Mouse (Mus musculus): ENCODE results near the gene 9330182L06Rik.

Gene 9330182L06Rik

GRCm38 (mm10) chr5:9265586-9266279, at the start of gene 9330182L06Rik:
Gene 9330182L06Rik, plus strand, starts transcription at chr5:9266118.
- peak in 1 of 2 experiments; percentile 8 for DNase-seq

GRCm38 (mm10) chr5:9227456-9228008, 38.4 kb upstream of the 9330182L06Rik start:
- DNase-seq, result no peak

GRCm38 (mm10) chr5:9264361-9264760, 1.6 kb upstream of the 9330182L06Rik start:
- no peak for DNase-seq

GRCm38 (mm10) chr5:9266280-9266923, 484 bp downstream of the 9330182L06Rik start:
- DNase-seq, result peak in 1 of 2 experiments; percentile 4

GRCm38 (mm10) chr5:9269666-9270065, 3.7 kb downstream of the 9330182L06Rik start:
- DNase-seq, result no peak

- no peak for DNase-seq
Measured at GRCm38 (mm10) chr5:9272976-9273375, 7.1 kb downstream of the 9330182L06Rik start.

- DNase-seq, result no peak
Measured at GRCm38 (mm10) chr5:9295777-9296549, 30.0 kb downstream of the 9330182L06Rik start.

- no peak for DNase-seq
Measured at GRCm38 (mm10) chr5:9296550-9296928, 30.6 kb downstream of the 9330182L06Rik start.

- no peak for DNase-seq
Measured at GRCm38 (mm10) chr5:9326863-9327262, 60.9 kb downstream of the 9330182L06Rik start.

GRCm38 (mm10) chr5:9327528-9327927, 61.6 kb downstream of the 9330182L06Rik start:
- no peak for DNase-seq

GRCm38 (mm10) chr5:9338756-9339510, 73.0 kb downstream of the 9330182L06Rik start:
- DNase-seq, result no peak

- no peak for DNase-seq
Measured at GRCm38 (mm10) chr5:9339511-9340173, 73.7 kb downstream of the 9330182L06Rik start.

GRCm38 (mm10) chr5:9344581-9344980, 78.7 kb downstream of the 9330182L06Rik start:
- no peak for DNase-seq

- DNase-seq, result no peak
Measured at GRCm38 (mm10) chr5:9345038-9345617, 79.2 kb downstream of the 9330182L06Rik start.

GRCm38 (mm10) chr5:9345625-9346024, 79.7 kb downstream of the 9330182L06Rik start:
- DNase-seq, result no peak

GRCm38 (mm10) chr5:9346510-9346909, 80.6 kb downstream of the 9330182L06Rik start:
- DNase-seq, result no peak

GRCm38 (mm10) chr5:9352163-9352562, 86.2 kb downstream of the 9330182L06Rik start:
- no peak for DNase-seq

GRCm38 (mm10) chr5:9352646-9353045, 86.7 kb downstream of the 9330182L06Rik start:
- DNase-seq, result no peak

GRCm38 (mm10) chr5:9354257-9354656, 88.3 kb downstream of the 9330182L06Rik start:
- DNase-seq, result no peak

GRCm38 (mm10) chr5:9358076-9358475, 92.2 kb downstream of the 9330182L06Rik start:
- DNase-seq, result no peak

- no peak for DNase-seq
Measured at GRCm38 (mm10) chr5:9361982-9362661, 96.2 kb downstream of the 9330182L06Rik start.
